Mouse (Mus musculus) MEL (cell line): ENCODE measurements around the gene Tmem220.

Experiments used
- CTCF ChIP-seq, 3 experiments: IDR thresholded peaks in 2 of 3; conservative IDR thresholded peaks in 1 of 3; 2 replicates each; pipeline ENCODE4 v1.5.1; 2011 to 2012; ENCODE audit warnings: low read length in 3 of 3, low read depth in 2 of 3, mild to moderate bottlenecking in 2 of 3, improper control_type of control experiment in 1 of 3, inconsistent platforms in 1 of 3, mixed read lengths in 1 of 3, moderate library complexity in 1 of 3; ENCODE audit not compliant: control insufficient read depth in 1 of 3, insufficient read depth in 1 of 3, poor library complexity in 1 of 3, severe bottlenecking in 1 of 3
- EP300 ChIP-seq, 2 experiments: IDR thresholded peaks; 2 replicates each; pipeline ENCODE4 v1.6.1; 2011; ENCODE audit warnings: improper control_type of control experiment in 2 of 2, low read length in 2 of 2, low read depth in 1 of 2, mild to moderate bottlenecking in 1 of 2
- MAX ChIP-seq: IDR thresholded peaks from 2 replicates; pipeline ENCODE4 v1.6.1; 2011; ENCODE audit warnings: low read length, improper control_type of control experiment
- TAL1 ChIP-seq: IDR thresholded peaks from 2 replicates; pipeline ENCODE4 v1.6.1; 2012; ENCODE audit warnings: mild to moderate bottlenecking, inconsistent platforms, low read length, moderate library complexity, mixed read lengths
- TBP ChIP-seq: IDR thresholded peaks from 2 replicates; pipeline ENCODE4 v1.8.0; 2011; ENCODE audit warnings: low read depth, low read length, improper control_type of control experiment
- ZMIZ1 ChIP-seq: IDR thresholded peaks from 2 replicates; pipeline ENCODE4 v1.6.1; 2012; ENCODE audit warnings: low read depth, mild to moderate bottlenecking, inconsistent platforms, low read length, improper control_type of control experiment, moderate library complexity

GRCm38 (mm10) chr11:66993674-66994073 is 31.3 kb upstream of the Tmem220 start:
- no peak for TF ChIP-seq TBP
- TF ChIP-seq ZMIZ1 = no peak
- TF ChIP-seq CTCF (IDR thresholded peaks at IDR 0.05 in 2 of 3, conservative IDR thresholded peaks at IDR 0.05 in 1 of 3; ENCODE audit: control insufficient read depth in 1 of 3, insufficient read depth in 1 of 3, low read depth in 2 of 3, low read length in 3 of 3, poor library complexity in 1 of 3, severe bottlenecking in 1 of 3) = no peak
- no peak for TF ChIP-seq TAL1
- TF ChIP-seq MAX = no peak
- no peak for TF ChIP-seq EP300 (IDR thresholded peaks at IDR 0.05; ENCODE audit: low read depth in 1 of 2, low read length in 2 of 2)
